Mouse (Mus musculus) ES-Bruce4 (cell line): ENCODE results near the gene Aven.

Source experiments
- CTCF ChIP-seq: IDR thresholded peaks from one replicate; pipeline ENCODE4 v1.8.1; 2011; ENCODE audit warnings: low read depth, low read length
- EP300 ChIP-seq: IDR thresholded peaks from 2 replicates; pipeline ENCODE4 v1.6.1; 2011; ENCODE audit warnings: low read depth, low read length; ENCODE audit not compliant: insufficient read depth
- POLR2A ChIP-seq: IDR thresholded peaks from one replicate; pipeline ENCODE4 v1.8.1; 2011; ENCODE audit warnings: low read length; ENCODE audit not compliant: insufficient read depth

DNA sequence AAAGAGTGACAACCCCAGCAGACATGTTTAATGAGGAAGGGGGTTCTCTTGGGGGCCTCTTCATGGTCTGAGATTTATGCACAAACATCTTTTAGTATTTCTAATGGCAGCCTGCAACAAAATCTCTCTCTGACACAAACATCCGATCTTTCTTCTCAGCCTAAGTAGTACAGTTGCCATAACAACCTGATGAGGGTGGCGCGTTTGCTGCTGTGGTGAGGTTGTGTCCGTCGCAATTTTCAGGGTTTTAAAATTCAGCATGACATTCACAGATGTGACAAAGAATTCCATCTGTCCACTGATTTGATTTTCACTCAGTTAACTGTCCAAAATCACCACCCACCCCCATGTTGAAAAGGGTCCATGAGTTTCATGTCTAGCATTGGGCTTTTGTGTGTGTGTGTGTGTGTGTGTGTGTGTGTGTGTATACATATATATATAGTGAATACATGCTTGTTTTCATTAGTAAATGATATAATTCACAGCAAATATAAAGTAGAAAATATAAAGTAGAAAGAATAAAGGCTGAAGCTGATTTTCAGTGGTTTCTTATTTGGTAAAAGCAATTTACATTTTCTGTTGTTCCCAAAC lies 49.0 kb downstream of the Aven start:
- TF ChIP-seq CTCF (no peak), POLR2A (no peak), EP300 (no peak)
